Mouse (Mus musculus) G1E (cell line): ENCODE measurements around the gene H2-M2.
"Not testable (repeated sequence)": the region's sequence is repeated elsewhere in the genome, so short reads cannot be mapped to it uniquely, and the experiment has no call there.

Experiments used
- CTCF ChIP-seq: IDR thresholded peaks from 2 replicates; pipeline ENCODE4 v1.5.1; 2012; ENCODE audit warnings: low read depth, low read length, inconsistent platforms, mixed read lengths
- GATA1 ChIP-seq: IDR thresholded peaks from 2 replicates; pipeline ENCODE4 v1.6.1; 2012; ENCODE audit warnings: borderline replicate concordance, low read length, inconsistent platforms, mixed read lengths
- TAL1 ChIP-seq: conservative IDR thresholded peaks from 2 replicates; pipeline ENCODE4 v1.6.1; 2012; ENCODE audit warnings: low read depth, low read length, inconsistent platforms, mixed read lengths

DNA sequence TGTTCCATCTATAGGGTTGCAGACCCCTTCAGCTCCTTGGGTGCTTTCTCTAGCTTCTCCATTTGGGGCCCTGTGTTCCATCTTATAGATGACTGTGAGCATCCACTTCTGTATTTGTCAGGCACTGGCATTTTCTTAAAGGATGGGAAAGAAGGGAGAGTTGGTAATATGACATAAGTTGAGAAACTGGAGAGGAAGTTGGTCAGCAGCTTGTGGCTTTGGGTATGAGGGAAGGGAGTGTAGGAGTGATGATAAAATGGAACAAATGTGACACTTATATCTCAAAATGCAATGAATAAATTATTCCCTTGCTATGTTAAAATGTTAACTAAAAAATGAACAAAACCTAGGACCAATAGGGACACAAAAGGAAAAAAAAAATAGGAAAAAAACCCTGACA lies 41.3 kb upstream of the H2-M2 start:
- not testable (repeated sequence) for TF ChIP-seq CTCF, TAL1, GATA1
